Mouse (Mus musculus) hindbrain, embryonic 11.5 days (tissue): ENCODE measurements around the gene Aunip. TPM values are rescaled to one million over a fixed set of nuclear protein-coding genes. Genes with fewer than 3 reads are reported as not detected.

Source experiments
- ATAC-seq: fragments of 200-750 bp; cut with Nextera tagmentation; 2 replicates; pipeline ENCODE4 v1.8.0; 2017; ENCODE audit warnings: mild to moderate bottlenecking, moderate TSS enrichment, moderate library complexity; ENCODE audit not compliant: low FRiP score
- DNase-seq: peaks from one replicate; pipeline ENCODE4 v3.0.0-alpha.2; 2015; ENCODE audit warnings: low spot score
- H3K27ac ChIP-seq: fragments of 300-500 bp; sonication (generic); 2 replicates; pipeline ENCODE4 v1.5.1; 2014; ENCODE audit warnings: mild to moderate bottlenecking, low read depth, low read length
- H3K27me3 ChIP-seq: fragments of 300-500 bp; sonication (generic); 2 replicates; pipeline ENCODE4 v1.6.1; 2014; ENCODE audit warnings: mild to moderate bottlenecking, low read length, moderate library complexity, mixed read lengths; ENCODE audit not compliant: control insufficient read depth, insufficient read depth
- H3K36me3 ChIP-seq: fragments of 300-500 bp; sonication (generic); 2 replicates; pipeline ENCODE4 v1.6.1; 2014; ENCODE audit warnings: mild to moderate bottlenecking, low read length, moderate library complexity, mixed read lengths; ENCODE audit not compliant: control insufficient read depth, insufficient read depth
- H3K4me1 ChIP-seq: fragments of 300-500 bp; sonication (generic); replicated peaks from 2 replicates; pipeline ENCODE4 v1.6.1; 2014; ENCODE audit warnings: low read length, mixed read lengths; ENCODE audit not compliant: control insufficient read depth, insufficient read depth
- H3K4me2 ChIP-seq: fragments of 300-500 bp; sonication (generic); replicated peaks from 2 replicates; pipeline ENCODE4 v1.6.1; 2014; ENCODE audit warnings: mild to moderate bottlenecking, low read depth, low read length
- H3K4me3 ChIP-seq: fragments of 300-500 bp; sonication (generic); 2 replicates; pipeline ENCODE4 v1.5.1; 2014; ENCODE audit warnings: low read depth, low read length
- H3K9ac ChIP-seq: fragments of 300-500 bp; sonication (generic); 2 replicates; pipeline ENCODE4 v1.6.1; 2014; ENCODE audit warnings: low read depth, low read length
- H3K9me3 ChIP-seq: fragments of 300-500 bp; sonication (generic); 2 replicates; pipeline ENCODE4 v1.6.1; 2016; ENCODE audit warnings: low read length; ENCODE audit not compliant: control insufficient read depth
- WGBS: fragments of 180-500 bp; shearing (Covaris S2); extraction: QIAGEN DNeasy Blood & Tissue Kit; methylation state at CpG from one replicate; pipeline ENCODE4 v1.1.7; 2014; 5-methylcytosine and 5-hydroxymethylcytosine counted together
- polyA plus RNA-seq: library from polyadenylated mRNA; unstranded; fragments of >200 nt; fragmentation: Nextera tagmentation; extraction: Ambion mirVana; gene quantifications from 2 replicates; pipeline ENCODE4 v1.2.1, GENCODE M21; 2014

Gene Aunip
- polyA plus RNA-seq, 1 experiment from 2014 or later: 4.4 TPM

DNA sequence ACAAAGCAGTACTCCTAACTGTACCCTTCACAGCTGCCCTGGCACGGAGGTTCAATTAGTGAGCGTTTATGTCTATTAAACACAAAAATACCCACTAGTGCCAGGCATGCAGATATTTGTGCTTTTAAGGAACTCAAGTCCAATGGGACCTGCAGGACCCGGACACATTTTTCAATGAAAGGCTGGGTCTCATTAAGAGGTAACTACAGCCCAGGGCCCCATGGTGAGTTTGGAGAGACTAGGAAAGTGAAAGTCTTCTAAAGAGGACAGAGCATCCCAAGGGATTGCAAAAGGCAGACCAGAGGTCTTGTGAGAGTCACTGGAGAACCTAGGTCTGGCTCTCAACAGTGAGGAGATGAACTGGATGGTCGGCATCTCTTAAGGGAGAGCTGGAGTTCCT is 22.6 kb downstream of the Aunip start:
- no peak overlapping the region for H3K27ac ChIP-seq
- peak overlapping the region; percentile 82; the same call in 1 of the 2 replicates for H3K4me3 ChIP-seq
- H3K9ac ChIP-seq: no peak overlapping the region
- 86% methylated on average over 4 of the region's 4 CpGs for WGBS
- no peak overlapping the region for H3K4me2 ChIP-seq
- no peaks in the 10 kb centered on the region for H3K9me3 ChIP-seq
- no peak for ATAC-seq
- H3K36me3 ChIP-seq: no peaks in the 10 kb centered on the region
- DNase-seq: no peak
- H3K27me3 ChIP-seq: no peaks in the 10 kb centered on the region
- peaks cover 9% of the 10 kb centered on the region; the same call in 1 of the 2 replicates for H3K4me1 ChIP-seq

DNA sequence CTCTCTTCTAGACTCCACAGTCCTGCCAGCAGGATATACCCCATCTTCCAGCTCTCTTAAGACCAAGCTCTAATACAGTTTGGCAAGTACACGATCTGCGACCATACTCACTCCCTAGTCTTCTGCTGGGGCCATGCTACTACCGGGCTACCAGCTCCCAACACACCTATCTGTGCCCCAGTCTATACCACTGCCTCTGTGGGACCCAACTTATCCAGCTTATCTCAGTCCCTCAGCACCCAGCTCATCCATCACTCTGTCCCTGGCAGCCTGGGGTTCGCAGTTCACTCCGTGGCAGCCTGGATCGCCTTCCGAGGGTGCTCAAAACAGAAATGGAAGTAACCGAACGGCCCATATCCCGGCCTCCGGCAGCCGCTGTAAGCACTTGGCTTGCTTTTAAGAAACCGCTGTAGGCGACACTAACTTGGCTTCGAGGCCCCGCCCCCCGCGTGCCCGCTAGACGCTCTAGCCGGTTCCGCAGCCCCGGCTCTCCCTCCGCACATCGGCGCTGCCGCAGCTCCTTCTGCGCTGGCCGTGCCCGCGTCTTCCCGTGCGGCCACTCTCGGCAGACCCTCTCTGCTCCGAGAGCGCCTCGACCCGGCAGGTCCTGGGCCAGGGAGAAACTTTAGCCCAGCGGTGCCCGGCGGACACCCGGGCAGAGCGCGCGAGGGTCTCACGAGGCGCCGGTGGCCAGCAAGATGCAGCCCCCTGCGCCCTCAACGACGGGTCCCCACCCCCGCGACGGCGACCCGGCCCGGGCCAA is 23.5 kb downstream of the Aunip start:
- Histone ChIP-seq H3K4me3 (peak overlapping the region; percentile 82), H3K4me2 (peak overlapping the region; percentile 99), H3K27me3 (no peaks in the 10 kb centered on the region), H3K9me3 (no peaks in the 10 kb centered on the region), H3K4me1 (peaks cover 9% of the 10 kb centered on the region; the same call in 1 of the 2 replicates), H3K27ac (peak overlapping the region; percentile 79), H3K36me3 (0 out of 2 replicates have a peak, but pooled peaks cover 5% of the 10 kb centered on the region), H3K9ac (peak overlapping the region; percentile 82)
- peak; percentile 48; the same call in 1 of the 2 replicates for ATAC-seq
- 1% methylated on average over 53 of the region's 57 CpGs for WGBS
- DNase-seq: peak; percentile 74

DNA sequence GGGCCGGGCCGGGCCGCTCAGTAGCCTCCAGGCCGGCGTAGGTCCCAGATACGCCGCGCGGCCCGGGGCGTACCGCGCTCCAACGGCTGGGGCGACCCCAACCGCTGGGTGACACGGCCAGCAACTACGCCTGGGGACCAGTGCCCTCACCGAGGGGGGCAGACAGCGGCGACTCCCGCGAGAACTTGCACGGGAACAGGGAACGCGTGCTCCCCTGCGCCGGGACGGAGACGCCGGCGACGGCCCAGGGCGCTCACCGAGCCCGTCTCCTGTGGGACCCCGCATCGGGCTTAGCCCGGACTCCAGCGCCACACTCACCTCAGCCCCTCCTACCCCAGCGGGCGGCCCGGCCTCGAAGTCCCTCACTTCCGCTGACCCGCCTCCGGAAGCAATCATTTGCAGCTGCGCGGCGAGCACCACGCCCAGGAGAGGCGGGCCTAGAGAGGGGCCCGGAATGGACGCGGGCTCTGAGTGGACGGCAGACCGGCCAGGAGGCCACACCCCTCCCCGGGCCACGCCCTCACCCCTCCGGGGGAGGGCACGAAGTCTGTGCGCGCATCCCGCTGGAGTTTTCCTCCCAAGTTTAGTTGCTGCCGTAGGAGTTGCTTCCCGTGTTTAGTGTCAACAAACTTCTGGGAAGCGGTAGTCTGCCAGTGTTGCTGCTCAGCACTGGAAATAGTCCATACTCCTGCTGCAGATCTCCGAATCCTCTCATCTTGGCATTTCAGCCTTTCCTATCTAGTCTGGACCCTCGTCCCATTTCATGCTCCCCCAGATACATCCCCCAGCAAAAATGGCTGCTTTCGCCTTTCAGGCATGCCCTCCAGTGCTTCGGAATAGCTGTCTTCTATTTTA is 24.4 kb downstream of the Aunip start, which contains the start of gene Mtfr1l:
TSS of gene Mtfr1l (minus strand) at position 456 of the 855 bp plus-strand sequence.
- peak; percentile 98 for ATAC-seq
- peak within 1 kb of the TSS; percentile 79 for H3K27ac ChIP-seq
- peak; percentile 99 for DNase-seq
- WGBS: under 1% methylated on average over 64 of the region's 71 CpGs
- no peaks in the 10 kb centered on the region for H3K9me3 ChIP-seq
- peak within 1 kb of the TSS; percentile 82 for H3K9ac ChIP-seq
- H3K4me2 ChIP-seq: peak within 1 kb of the TSS; percentile 99
- peaks cover 9% of the 10 kb centered on the region; the same call in 1 of the 2 replicates for H3K4me1 ChIP-seq
- no peaks in the 10 kb centered on the region for H3K27me3 ChIP-seq
- H3K36me3 ChIP-seq: 0 out of 2 replicates have a peak, but pooled peaks cover 5% of the 10 kb centered on the region
- H3K4me3 ChIP-seq: peak within 1 kb of the TSS; percentile 82

DNA sequence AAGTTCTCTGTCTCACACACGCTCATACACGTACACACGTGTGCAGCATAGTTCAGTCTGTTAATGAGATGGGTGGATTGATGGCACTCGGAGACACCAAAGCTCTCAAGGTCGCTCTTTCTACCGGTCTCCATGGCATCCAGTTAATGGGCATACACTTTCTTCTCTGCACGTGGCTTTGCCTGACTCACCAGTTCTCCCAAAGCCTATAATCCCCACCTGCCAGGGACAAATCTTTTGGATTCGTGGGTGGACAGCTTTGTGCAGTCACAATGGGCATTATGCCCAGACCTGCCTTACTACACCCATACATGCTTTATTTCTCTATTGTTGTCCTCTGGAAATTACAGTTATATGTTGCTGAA is 25.0 kb downstream of the Aunip start:
- DNase-seq (no peak), ATAC-seq (peak; percentile 36)
- peak overlapping the region; percentile 56 for H3K9ac ChIP-seq
- H3K9me3 ChIP-seq: no peaks in the 10 kb centered on the region
- no peaks in the 10 kb centered on the region for H3K27me3 ChIP-seq
- peaks cover 9% of the 10 kb centered on the region; the same call in 1 of the 2 replicates for H3K4me1 ChIP-seq
- no peak overlapping the region for H3K27ac ChIP-seq
- H3K36me3 ChIP-seq: 0 out of 2 replicates have a peak, but pooled peaks cover 5% of the 10 kb centered on the region
- H3K4me2 ChIP-seq: peak overlapping the region; percentile 99
- H3K4me3 ChIP-seq: peak overlapping the region; percentile 82
- 18% methylated on average over 8 of the region's 8 CpGs for WGBS

DNA sequence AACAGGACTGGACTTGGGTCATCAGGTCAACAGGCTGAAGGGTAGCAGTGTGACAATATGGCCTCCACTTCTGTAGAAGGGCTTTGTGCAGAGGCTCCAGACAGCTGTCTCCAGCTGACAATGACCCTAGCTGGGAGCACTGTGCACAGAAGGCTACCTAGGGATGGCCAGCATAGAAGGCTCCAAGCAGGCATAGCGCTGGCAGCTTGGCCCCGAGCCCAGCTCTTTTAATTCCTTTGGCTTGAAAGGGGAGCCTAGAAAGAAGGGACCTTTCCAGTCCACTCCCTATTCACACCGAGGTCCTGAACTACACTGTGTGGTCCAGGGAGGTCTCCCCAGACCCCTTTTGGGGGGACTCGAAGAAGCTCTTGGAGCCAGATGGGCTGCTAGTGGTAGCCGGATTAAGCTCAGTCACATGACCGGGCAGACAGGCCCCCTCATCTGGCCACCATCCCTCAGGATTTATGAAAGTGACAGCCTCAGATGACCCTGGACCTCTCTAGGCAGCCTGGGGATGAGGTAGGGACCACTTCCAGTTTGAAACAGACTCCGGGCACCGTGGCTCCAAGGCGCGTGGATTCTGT is 28.3 kb downstream of the Aunip start:
- Histone ChIP-seq H3K27me3 (no peaks in the 10 kb centered on the region), H3K9me3 (no peaks in the 10 kb centered on the region), H3K4me1 (peaks cover 2% of the 10 kb centered on the region; the same call in 1 of the 2 replicates), H3K9ac (no peak overlapping the region), H3K27ac (no peak overlapping the region), H3K4me3 (no peak overlapping the region), H3K4me2 (no peak overlapping the region), H3K36me3 (peaks cover 11% of the 10 kb centered on the region; the same call in 1 of the 2 replicates)
- 92% methylated on average over 10 of the region's 10 CpGs for WGBS
- no peak for ATAC-seq
- no peak for DNase-seq

DNA sequence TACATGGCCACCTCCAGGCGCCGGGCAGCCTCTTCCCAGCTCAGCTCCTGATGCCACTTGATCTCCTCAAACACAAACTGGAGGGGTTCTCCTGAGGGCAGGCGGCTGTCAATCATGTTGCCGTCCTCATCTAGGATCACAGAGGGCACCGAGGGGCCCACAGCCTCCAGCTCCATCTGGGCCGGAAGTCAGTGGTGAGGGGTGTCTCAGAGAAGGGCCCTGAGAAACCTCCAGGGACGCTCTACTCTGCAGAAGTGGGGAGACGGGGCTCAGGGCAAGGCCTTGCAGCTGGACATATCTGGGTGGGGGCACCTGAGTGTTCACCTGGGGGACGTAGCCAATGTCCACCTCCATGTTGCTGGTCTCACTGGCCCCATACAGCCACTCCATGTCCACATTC is 31.9 kb downstream of the Aunip start:
- no peak for DNase-seq
- no peaks in the 10 kb centered on the region for H3K4me1 ChIP-seq
- H3K4me3 ChIP-seq: no peak overlapping the region
- no peak overlapping the region for H3K9ac ChIP-seq
- H3K27me3 ChIP-seq: no peaks in the 10 kb centered on the region
- H3K9me3 ChIP-seq: no peaks in the 10 kb centered on the region
- WGBS: 85% methylated on average over 9 of the region's 9 CpGs
- no peak for ATAC-seq
- peaks cover 18% of the 10 kb centered on the region; the same call in 1 of the 2 replicates for H3K36me3 ChIP-seq
- no peak overlapping the region for H3K27ac ChIP-seq
- H3K4me2 ChIP-seq: no peak overlapping the region

DNA sequence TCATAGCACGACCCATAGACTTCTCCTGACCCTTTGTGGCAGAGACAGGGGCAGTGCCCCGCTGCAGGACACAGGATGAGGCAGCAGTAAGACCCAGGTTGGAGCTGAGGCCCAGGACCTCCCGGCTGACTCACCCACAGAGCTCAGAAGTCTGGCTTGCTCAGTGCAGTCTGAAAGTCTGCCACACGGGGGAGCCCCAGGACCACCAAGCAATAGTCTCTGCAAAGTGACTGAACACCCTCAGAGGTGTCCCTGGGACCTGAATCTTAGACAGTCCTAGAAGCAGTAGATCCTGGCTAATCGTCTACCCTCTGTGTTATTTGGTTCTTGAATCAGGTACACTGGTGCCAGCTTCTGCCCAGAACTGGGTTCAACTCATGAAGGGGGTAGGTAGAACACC is 32.5 kb downstream of the Aunip start:
- Histone ChIP-seq H3K4me3 (no peak overlapping the region), H3K4me1 (no peaks in the 10 kb centered on the region), H3K27me3 (no peaks in the 10 kb centered on the region), H3K9ac (no peak overlapping the region), H3K36me3 (peaks cover 19% of the 10 kb centered on the region; the same call in 1 of the 2 replicates), H3K27ac (no peak overlapping the region), H3K4me2 (no peak overlapping the region), H3K9me3 (no peaks in the 10 kb centered on the region)
- peak; percentile 74 for ATAC-seq
- peak; percentile 95 for DNase-seq
- WGBS: 11% methylated on average over 5 of the region's 5 CpGs
